Mouse (Mus musculus) kidney, adult 8-10 months (tissue): ENCODE measurements around the gene Plcl2.
"Not testable (repeated sequence)": the region's sequence is repeated elsewhere in the genome, so short reads cannot be mapped to it uniquely, and the experiment has no call there.

Experiments
- DNase-seq, 2 experiments: peaks; one replicate each; pipeline ENCODE4 v3.0.0; 2022

The Plcl2 gene

DNA sequence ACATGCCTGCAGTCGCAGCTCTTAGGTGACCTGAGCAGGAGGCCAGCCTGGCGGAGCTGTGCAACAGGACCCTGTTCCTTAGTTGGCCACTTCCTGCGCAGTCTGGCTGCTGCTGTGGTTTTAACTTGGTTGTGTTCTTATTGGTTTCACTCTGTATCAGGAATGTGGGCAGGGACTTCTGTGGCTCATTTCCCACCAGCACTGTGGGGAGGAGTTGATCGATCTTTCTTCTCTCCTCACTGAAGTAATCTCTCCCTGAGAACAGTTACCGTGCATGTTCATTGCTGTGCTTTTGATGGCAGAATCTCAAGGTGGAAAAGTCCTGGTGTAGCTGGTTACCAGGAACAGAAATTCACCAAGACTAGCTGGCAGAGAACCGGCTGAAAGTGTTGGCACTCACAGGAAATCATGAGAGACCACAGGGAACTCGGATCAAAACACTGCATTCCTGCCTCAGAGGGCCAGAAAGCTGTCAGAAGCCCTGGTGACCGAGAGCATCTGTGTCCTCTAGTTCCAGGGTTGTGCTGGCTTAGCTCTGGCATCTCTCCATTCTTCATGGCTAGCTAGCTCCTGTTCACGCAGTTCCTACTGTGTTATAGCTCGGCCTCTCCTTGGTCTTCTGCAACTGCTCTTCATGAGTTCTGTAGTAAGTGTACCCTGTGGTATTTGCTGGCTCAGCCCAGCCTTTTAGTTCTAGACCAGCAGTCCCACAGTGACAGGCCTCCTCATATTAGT lies 168.9 kb downstream of the Plcl2 start:
- peak; percentile 9 to 15 for DNase-seq

GRCm38 (mm10) chr17:50678748-50679147 lies 169.5 kb downstream of the Plcl2 start:
- no peak for DNase-seq

DNA sequence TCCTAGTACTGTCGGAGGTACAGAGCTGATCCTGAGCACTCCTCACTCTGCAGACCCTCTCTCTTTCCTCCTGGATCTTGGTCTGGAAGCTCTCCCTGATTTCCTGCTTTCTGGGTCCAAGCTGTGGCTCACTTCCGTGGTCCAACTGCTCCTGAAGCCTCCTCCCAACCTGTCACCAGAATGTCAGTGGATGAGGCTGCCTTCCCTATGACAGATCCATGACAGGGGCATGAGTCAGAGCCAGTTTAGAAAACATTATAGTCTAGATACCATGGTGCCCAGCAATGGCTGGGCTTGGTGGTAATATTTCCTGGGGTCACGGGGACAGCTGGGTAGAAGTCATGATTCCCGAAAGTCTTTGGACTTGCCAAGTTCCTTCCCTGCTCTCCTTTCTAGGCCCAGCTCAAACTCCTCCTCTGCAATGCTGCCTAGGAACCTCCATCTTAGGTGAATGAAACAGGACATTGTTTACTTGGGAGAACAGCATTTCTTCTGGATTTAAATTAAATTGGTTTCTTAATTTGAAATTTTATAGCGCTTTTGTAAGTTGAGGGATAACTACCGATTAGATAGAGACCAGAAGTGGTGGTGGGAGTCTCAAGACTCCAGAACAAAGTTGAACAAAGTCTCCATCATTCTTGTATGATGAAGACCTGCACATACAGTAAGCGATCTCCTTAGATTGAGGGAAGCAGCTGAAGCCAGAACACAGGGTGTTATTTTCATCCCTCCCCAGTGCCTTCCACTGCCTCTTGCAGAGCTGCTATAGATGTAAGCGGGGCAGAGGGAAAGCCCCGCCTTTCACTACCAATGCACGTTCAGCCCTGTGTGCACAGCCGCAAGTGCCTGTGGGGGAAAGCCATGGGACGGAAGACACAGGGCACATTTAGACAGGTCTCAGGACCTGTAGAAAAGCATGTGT lies 170.7 kb downstream of the Plcl2 start:
- DNase-seq: no peak

- no peak for DNase-seq
These were observed 173.5 kb downstream of the Plcl2 start for GRCm38 (mm10) chr17:50682696-50683095.

DNA sequence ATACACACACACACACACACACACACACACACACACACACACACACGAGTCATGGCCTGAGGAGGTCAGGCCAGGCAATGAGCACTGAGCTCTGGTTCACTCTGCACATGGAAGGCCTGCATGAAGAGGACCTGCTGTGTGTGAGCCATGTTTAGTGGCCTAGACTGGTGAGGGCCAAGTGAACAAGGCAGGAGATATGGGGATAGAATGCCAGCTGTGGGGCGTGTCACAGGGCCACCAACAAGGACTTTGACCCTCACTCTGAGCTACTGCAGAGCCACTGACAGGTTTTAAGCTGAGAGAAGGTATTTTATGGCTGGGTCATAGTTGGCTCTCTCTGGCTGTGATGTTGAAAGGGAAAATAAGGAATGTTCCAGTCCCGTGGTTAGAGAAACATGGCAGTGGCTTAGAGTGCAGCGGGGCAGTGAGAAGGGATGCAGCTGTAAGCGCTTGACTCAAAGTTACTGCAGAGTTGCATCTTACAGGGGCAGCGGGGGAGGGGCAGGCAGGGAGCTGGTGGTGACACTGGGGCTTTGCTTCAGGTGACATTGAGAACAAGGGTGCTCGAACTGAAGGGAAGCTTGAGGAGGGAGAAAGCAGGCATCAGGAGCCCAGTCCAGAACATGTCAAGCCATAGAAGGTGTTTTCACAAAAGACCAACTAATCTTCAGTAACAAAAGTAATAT lies 175.9 kb downstream of the Plcl2 start:
- DNase-seq: no peak

GRCm38 (mm10) chr17:50687670-50688069 lies 178.5 kb downstream of the Plcl2 start:
- DNase-seq: no peak

DNA sequence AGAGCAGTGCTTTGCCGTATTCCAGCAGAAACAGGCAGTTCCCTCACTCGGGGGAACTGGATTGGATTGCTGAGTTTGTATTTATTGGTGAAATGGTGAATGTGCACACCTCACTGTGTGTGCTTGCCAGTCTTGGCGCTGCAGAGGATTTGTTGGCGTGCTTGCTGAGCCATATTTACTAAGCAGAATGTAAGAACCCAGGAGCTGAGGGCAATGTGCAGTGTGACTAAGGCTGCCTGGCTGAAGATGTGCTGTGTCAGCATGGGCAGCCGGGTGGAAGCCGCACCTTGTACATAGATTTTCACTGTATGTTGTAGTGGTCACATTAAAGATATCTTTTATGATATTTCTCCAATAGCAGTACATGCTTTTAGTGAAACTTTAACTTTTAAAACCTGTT lies 178.9 kb downstream of the Plcl2 start:
- DNase-seq: no peak

DNA sequence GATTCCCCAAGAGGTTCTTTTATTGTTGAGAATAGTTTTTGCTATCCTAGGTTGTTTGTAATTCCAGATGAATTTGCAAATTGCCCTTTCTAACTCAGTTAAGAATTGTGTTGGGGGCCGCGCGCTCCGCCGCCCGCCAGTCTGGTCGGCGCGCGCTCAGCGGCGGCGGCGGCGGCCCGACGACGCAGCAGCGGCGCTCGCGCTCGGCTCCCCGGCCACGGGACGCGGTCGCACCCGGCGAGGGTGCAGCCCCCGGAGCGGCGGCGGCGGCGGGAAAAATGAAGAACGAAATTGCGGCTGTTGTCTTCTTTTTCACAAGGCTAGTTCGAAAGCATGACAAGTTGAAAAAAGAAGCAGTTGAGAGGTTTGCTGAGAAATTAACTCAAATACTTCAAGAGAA lies 189.2 kb downstream of the Plcl2 start:
- DNase-seq: not testable (repeated sequence)

- DNase-seq: no peak
These were observed 201.5 kb downstream of the Plcl2 start for GRCm38 (mm10) chr17:50710497-50711222.

DNA sequence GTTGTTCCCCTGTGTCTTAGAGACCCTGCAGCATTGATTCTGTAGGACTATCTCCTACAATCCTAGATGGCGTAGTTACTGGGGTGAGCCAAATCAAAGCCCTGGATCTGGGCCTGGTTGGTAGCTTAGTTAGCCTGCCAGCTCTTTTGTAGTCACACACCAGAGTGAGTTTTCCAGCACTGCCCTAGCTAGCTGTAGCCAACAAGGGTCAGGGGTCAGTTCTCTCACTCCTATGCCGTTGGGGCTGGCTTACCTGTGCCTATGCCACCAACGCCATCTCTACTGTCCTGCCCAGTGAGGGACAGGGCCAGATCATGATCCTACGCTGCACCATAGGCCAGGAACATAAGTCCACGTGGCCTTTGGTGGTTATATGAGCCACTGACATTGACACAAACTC lies 208.4 kb downstream of the Plcl2 start:
- DNase-seq: no peak

- no peak for DNase-seq
These were observed 215.2 kb downstream of the Plcl2 start for GRCm38 (mm10) chr17:50724376-50724775.

DNA sequence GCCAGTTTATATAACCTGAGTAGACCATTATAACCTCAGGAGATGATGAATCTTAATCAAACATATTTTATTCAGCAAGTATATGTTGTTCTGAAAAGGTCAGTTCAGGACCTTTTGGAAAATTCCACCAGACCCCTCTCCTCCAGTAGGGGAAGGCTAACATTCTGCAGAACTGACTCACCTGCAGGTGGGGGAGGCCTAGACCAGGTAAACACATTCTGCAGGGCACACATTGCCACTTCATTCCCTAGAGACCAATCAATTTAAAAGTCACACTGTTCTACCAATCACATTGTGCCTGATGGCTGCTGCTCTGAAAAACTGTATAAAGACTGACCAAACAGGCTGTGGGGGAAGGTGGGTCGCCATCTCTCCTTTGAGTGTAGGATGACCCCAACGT lies 217.1 kb downstream of the Plcl2 start:
- DNase-seq: no peak

DNA sequence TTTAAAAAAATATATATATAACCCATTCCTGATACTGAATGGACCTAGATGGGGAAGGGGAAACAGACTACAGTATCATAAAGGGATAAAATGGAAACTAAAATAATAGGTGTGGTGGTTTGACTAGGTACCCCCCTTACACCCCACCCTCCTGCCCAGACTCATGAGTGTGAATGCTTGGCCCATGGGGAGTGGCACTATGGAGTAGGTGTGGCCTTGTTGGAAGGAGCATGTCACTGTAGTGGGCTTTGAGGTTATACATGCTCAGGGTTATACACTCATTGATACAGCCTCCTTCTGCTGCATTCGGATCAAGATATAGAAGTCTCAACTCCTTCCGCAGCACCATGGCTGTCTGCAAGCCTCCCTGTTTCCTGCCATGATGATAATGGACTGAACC lies 219.8 kb downstream of the Plcl2 start:
- DNase-seq: no peak

DNA sequence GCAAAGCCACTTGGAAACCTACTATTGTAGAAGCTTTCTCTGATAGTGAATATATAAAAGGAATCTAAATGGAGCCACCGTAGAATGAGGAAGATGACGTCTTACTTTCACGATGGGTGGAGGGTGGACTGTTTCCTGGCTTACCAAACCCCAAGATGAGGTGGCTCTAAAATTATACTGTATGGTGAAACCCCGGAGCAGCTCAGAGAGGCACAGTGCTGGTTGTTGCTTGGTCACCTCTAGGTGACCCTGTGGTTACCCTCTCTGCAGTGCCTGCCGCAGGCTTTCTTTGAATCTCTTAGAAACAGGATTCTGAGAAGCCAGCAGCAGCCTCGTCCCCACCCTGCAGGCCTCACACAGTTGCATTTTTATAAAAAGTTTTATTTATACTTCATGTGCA lies 220.4 kb downstream of the Plcl2 start:
- DNase-seq: no peak

- DNase-seq: no peak
These were observed 221.7 kb downstream of the Plcl2 start for GRCm38 (mm10) chr17:50730896-50731295.

DNA sequence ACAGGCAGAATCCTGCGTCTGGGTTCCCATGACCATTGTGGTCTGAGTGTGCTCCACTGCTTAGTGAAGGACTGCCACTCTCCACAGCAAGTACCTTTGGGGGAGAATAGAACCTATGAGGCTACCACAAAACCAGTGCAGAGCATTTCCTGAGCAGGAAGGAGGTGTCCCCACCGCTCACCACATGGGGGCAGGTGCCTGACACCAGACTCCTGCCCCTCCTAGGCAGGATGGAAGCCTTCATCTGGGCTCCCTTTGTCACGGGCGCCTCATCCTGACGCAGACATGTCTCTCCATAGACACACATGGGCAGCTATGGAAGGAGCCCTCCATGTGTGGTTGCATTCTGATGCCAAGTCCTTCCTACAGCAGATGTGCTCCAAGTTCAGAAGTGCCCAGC lies 222.7 kb downstream of the Plcl2 start:
- DNase-seq: no peak

DNA sequence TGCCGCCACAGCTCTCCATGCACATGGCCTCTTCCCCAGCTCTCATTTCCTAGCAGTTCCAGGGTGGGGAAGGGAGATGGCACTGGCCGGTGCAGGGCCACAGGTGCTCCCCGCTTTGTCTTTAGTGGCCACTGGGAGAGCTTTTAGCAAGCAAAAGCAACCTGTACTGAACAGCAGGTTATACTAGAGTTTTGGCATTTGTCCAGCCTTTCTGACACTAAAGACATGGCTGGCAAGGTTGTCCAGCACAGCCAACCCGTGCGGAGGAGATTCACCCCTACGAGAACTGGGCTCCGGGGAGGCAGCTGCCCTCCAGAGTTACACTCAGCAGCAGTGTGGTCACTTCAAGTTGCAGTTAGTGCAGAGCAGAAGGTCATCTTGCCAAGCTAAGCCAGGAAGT lies 224.2 kb downstream of the Plcl2 start:
- DNase-seq: no peak

DNA sequence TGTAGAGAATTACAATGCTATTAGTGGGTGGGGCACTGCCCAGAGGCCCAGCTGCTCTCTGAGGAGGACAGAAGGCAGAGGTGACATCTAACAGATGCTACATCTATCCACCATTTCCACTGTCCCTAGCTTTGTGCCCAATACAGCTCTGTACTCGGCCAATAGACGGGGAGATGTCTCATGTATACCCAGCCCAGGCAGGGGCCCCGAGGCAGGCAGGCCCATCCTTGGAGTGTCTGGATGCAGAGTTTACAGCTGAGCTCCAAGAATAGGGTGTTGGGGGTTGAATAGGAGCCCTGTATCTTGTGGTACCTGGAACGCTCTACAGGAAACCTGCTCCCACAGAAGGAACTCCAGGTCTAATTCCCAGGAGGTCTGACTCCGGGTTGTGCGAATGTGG lies 225.6 kb downstream of the Plcl2 start:
- DNase-seq: no peak

GRCm38 (mm10) chr17:50735382-50735954 lies 226.3 kb downstream of the Plcl2 start:
- no peak for DNase-seq

GRCm38 (mm10) chr17:50735955-50736533 lies 226.8 kb downstream of the Plcl2 start:
- DNase-seq: no peak

DNA sequence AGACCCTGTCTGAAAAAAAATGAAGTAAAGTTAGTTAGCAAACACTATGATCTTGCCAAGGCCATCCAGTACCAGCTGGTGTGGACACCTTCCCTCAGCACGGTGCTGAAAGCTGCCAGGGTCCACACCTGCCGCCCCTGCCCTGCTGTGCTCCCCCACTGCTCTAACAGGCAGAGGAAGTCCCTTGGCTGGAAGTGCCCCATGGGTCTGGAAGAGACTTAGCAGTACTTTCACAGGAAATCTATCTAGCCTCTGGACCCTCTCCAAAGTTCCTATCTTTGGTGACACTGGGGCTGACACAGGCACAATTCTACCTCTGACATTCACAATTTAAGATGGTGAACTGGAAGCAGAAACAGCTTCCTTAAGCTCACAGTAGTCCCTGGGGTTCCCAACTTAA lies 227.9 kb downstream of the Plcl2 start:
- DNase-seq: no peak
